Mouse (Mus musculus) liver, embryonic 14.5 days (tissue): ENCODE data around the gene Lasp1. TPM values are rescaled to one million over a fixed set of nuclear protein-coding genes. Genes with fewer than 3 reads are reported as not detected.

Experiments
- ATAC-seq: fragments of 200-750 bp; cut with Nextera tagmentation; 2 replicates; pipeline ENCODE4 v1.8.0; 2017; ENCODE audit warnings: moderate number of reproducible peaks, mild to moderate bottlenecking, moderate library complexity; ENCODE audit not compliant: insufficient read depth
- DNase-seq, 3 experiments: peaks; one replicate each; pipeline ENCODE4 v3.0.0-alpha.2; 2012 to 2013; ENCODE audit warnings: low read depth in 3 of 3, low spot score in 3 of 3
- H3K27ac ChIP-seq: fragments of 300-500 bp; sonication (generic); 2 replicates; pipeline ENCODE4 v1.5.1; 2014; ENCODE audit warnings: moderate library complexity, mild to moderate bottlenecking, control low read depth, inconsistent platforms
- H3K27me3 ChIP-seq: fragments of 300-500 bp; sonication (generic); 2 replicates; pipeline ENCODE4 v1.6.1; 2014; ENCODE audit warnings: mild to moderate bottlenecking, low read length, moderate library complexity; ENCODE audit not compliant: control insufficient read depth, insufficient read depth
- H3K36me3 ChIP-seq: fragments of 300-500 bp; sonication (generic); replicated peaks from 2 replicates; pipeline ENCODE4 v1.6.1; 2014; ENCODE audit warnings: low read depth; ENCODE audit not compliant: control insufficient read depth, insufficient read depth
- H3K4me1 ChIP-seq, 2 experiments: fragments of 200-500 bp in 1 of 2; fragments of 300-500 bp in 1 of 2; sonication (generic) in 1 of 2; replicated peaks; 2 replicates each; pipeline ENCODE4 v1.6.1; 2012 to 2014; ENCODE audit warnings: antibody characterized with exemption in 1 of 2, inconsistent platforms in 1 of 2, low read length in 1 of 2; ENCODE audit not compliant: control insufficient read depth in 2 of 2, insufficient read depth in 2 of 2
- H3K4me2 ChIP-seq: fragments of 300-500 bp; sonication (generic); 2 replicates; pipeline ENCODE4 v1.6.1; 2014; ENCODE audit warnings: low read depth, mild to moderate bottlenecking, control low read depth, moderate library complexity
- H3K4me3 ChIP-seq, 2 experiments: fragments of 200-500 bp in 1 of 2; fragments of 300-500 bp in 1 of 2; sonication (generic) in 1 of 2; 2 replicates each; pipeline ENCODE4 v1.5.1; 2012 to 2014; ENCODE audit warnings: low read depth in 2 of 2, low read length in 2 of 2, mild to moderate bottlenecking in 2 of 2, control low read depth in 1 of 2, inconsistent platforms in 1 of 2, moderate library complexity in 1 of 2; ENCODE audit not compliant: insufficient read depth in 1 of 2
- H3K9ac ChIP-seq: fragments of 300-500 bp; sonication (generic); replicated peaks from 2 replicates; pipeline ENCODE4 v1.6.1; 2014; ENCODE audit warnings: mild to moderate bottlenecking, control low read depth, moderate library complexity
- H3K9me3 ChIP-seq: fragments of 300-500 bp; sonication (generic); 2 replicates; pipeline ENCODE4 v1.6.1; 2016; ENCODE audit warnings: low read length, mixed read lengths; ENCODE audit not compliant: control insufficient read depth
- CTCF ChIP-seq: IDR thresholded peaks from 2 replicates; pipeline ENCODE4 v1.5.1; 2016; ENCODE audit warnings: antibody characterized with exemption, low read depth, control low read depth
- EP300 ChIP-seq: IDR thresholded peaks from 2 replicates; pipeline ENCODE4 v1.6.1; 2016; ENCODE audit warnings: antibody characterized with exemption, low read depth
- WGBS: fragments of 180-500 bp; shearing (Covaris S2); extraction: QIAGEN DNeasy Blood & Tissue Kit; methylation state at CpG from one replicate; pipeline ENCODE4 v1.1.7; 2014; ENCODE audit not compliant: insufficient replicate concordance; 5-methylcytosine and 5-hydroxymethylcytosine counted together
- polyA plus RNA-seq, 2 experiments: library from polyadenylated mRNA; depleted of rRNA in 1 of 2; stranded (reverse) in 1 of 2; unstranded in 1 of 2; fragments of >200 nt; fragmentation: Nextera tagmentation in 1 of 2; extraction: Ambion mirVana in 1 of 2; gene quantifications; 2 replicates each; pipeline versions ENCODE4 v1.2.1 to v1.2.3; 2012 to 2014

Lasp1 gene
- polyA plus RNA-seq, 2 experiments: 15.5 to 19.1 TPM

GRCm38 (mm10) chr11:97816176-97816575 lies 17.4 kb downstream of the Lasp1 start:
- WGBS: 76% methylated on average over 5 of the region's 5 CpGs

GRCm38 (mm10) chr11:97816916-97817315 lies 18.1 kb downstream of the Lasp1 start:
- H3K27ac ChIP-seq: no peak overlapping the region
- 68% methylated on average over 9 of the region's 9 CpGs for WGBS
- no peak for DNase-seq
- TF ChIP-seq EP300 (no peak), CTCF (no peak)
- no peak overlapping the region for H3K4me3 ChIP-seq
- no peak overlapping the region for H3K9ac ChIP-seq
- H3K27me3 ChIP-seq: no peaks in the 10 kb centered on the region
- H3K4me1 ChIP-seq: peaks cover 11 to 36% of the 10 kb centered on the region in 2 experiments
- no peak overlapping the region for H3K4me2 ChIP-seq
- H3K36me3 ChIP-seq: no peaks in the 10 kb centered on the region
- no peak for ATAC-seq
- H3K9me3 ChIP-seq: no peaks in the 10 kb centered on the region

More at GRCm38 (mm10) chr11:97816176-97816575, 17.4 kb downstream of the Lasp1 start:
- Histone ChIP-seq H3K27ac (no peak overlapping the region), H3K36me3 (no peaks in the 10 kb centered on the region), H3K4me1 (peaks cover 11 to 28% of the 10 kb centered on the region in 2 experiments), H3K9me3 (no peaks in the 10 kb centered on the region), H3K27me3 (no peaks in the 10 kb centered on the region), H3K4me2 (no peak overlapping the region), H3K4me3 (no peak overlapping the region), H3K9ac (no peak overlapping the region)
- ATAC-seq (no peak), DNase-seq (no peak)
- TF ChIP-seq CTCF: no peak
- no peak for TF ChIP-seq EP300

GRCm38 (mm10) chr11:97817379-97817778 lies 18.6 kb downstream of the Lasp1 start:
- Histone ChIP-seq H3K36me3 (no peaks in the 10 kb centered on the region), H3K9ac (peak overlapping the region; percentile 27; the same call in 1 of the 2 replicates), H3K4me1 (peaks cover 11 to 36% of the 10 kb centered on the region in 2 experiments), H3K4me3 (no peak overlapping the region), H3K4me2 (peak overlapping the region; percentile 15; the same call in 1 of the 2 replicates), H3K9me3 (no peaks in the 10 kb centered on the region), H3K27me3 (no peaks in the 10 kb centered on the region), H3K27ac (no peak overlapping the region)
- no peak for DNase-seq
- 3% methylated on average over 5 of the region's 5 CpGs for WGBS
- TF ChIP-seq CTCF (no peak), EP300 (no peak)
- ATAC-seq: peak; percentile 55; the same call in 1 of the 2 replicates

DNA sequence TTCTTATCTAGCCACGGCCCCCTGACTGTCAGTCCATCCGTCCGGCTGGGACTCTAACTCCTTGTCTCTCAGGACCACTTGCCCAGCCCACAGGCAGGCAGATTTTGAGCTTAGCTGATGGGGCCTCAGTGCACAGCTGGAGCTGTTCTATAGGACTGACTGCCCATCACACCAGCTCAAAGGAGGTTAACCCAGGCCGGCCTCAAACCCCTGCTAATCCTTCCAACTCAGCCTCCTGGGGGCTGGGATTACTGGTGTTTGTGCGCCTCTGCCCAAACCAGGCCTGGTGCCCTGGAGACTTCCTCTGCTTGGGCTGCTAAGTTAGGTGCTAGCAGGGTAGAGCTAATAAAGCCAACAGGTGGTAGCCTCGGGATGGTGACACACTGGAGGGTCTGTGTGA lies 19.2 kb downstream of the Lasp1 start:
- DNase-seq: no peak

GRCm38 (mm10) chr11:97818571-97818970 lies 19.8 kb downstream of the Lasp1 start:
- Histone ChIP-seq H3K4me3 (no peak overlapping the region), H3K27me3 (no peaks in the 10 kb centered on the region), H3K4me1 (peaks cover 11 to 36% of the 10 kb centered on the region in 2 experiments), H3K36me3 (no peaks in the 10 kb centered on the region), H3K9me3 (no peaks in the 10 kb centered on the region), H3K27ac (no peak overlapping the region), H3K4me2 (no peak overlapping the region), H3K9ac (no peak overlapping the region)
- DNase-seq (no peak), ATAC-seq (no peak)
- TF ChIP-seq EP300: no peak
- no peak for TF ChIP-seq CTCF
- 19% methylated on average over 4 of the region's 4 CpGs for WGBS

More for the DNA sequence above, 19.2 kb downstream of the Lasp1 start:
- no peak overlapping the region for H3K4me3 ChIP-seq
- H3K9me3 ChIP-seq: no peaks in the 10 kb centered on the region
- H3K36me3 ChIP-seq: no peaks in the 10 kb centered on the region
- H3K4me1 ChIP-seq: peaks cover 11 to 36% of the 10 kb centered on the region in 2 experiments
- TF ChIP-seq EP300: no peak
- TF ChIP-seq CTCF: no peak
- H3K9ac ChIP-seq: no peak overlapping the region
- WGBS: 29% methylated on average over 6 of the region's 6 CpGs
- no peak overlapping the region for H3K27ac ChIP-seq
- no peaks in the 10 kb centered on the region for H3K27me3 ChIP-seq
- no peak overlapping the region for H3K4me2 ChIP-seq
- no peak for ATAC-seq
